Mouse (Mus musculus) heart, postnatal 10 days (tissue): ENCODE data around the gene BC049352. TPM values are rescaled to one million over a fixed set of nuclear protein-coding genes. Genes with fewer than 3 reads are reported as not detected.

Experiments
- DNase-seq, 2 experiments: peaks; one replicate each; pipeline ENCODE4 v3.0.0; 2021
- intact Hi-C: fragments of 180-260 bp; cut with DNase I; formaldehyde crosslinking; loops from one replicate; pipeline ENCODE4 v1.15.1; 2025
- total RNA-seq, 2 experiments: library from RNA; stranded (reverse); gene quantifications; 2 replicates each; pipeline ENCODE4 v1.2.3; 2021

The BC049352 gene
- total RNA-seq, 2 experiments from 2014 or later = not detected

DNA sequence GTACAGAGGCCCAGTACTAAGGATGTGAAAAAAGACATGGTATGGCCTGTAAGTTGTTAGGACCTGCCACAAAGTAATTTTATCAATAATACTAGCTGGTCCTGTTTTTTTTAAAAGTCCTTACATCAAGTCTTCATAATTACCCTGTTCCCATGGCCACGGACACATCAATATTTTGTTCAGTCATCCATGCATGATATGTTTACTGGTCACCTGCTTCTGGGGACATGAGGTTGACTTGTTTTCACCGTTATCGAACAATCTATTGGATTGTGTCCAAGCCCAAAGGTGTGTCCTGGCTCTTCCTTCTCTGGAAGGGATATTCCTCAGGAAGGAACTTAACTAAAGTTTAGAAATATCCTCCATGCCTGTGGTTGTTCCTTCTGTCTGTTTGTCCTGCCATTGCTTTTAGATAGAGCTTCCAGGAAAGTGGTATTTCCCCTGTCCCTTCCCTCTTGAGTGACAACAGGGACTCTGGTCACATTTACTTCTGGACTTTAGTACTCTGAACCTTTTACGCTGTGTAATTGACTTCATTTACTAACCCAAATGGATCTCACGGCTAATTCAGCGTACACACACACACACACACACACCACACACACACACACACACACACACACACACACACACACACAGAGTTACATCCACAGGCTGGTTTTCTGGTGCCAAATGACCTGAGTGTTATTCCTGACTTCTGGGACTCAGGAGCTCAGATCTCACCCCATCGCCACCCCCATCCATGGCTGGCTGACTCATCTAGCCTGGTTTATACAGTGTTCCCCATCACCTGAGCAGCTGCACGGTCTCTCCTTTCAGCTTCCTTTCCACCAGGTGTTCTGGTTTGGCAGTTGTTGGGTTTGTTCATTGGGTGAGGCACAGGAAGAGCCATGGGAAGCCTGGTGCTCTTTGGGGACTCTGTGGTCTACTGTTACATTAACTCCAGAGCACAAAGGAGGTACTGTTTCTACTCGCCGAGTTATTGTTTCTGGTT, 7.1 kb downstream of the BC049352 start:
- DNase-seq = no peak
- intact Hi-C loops = no loop called here

DNA sequence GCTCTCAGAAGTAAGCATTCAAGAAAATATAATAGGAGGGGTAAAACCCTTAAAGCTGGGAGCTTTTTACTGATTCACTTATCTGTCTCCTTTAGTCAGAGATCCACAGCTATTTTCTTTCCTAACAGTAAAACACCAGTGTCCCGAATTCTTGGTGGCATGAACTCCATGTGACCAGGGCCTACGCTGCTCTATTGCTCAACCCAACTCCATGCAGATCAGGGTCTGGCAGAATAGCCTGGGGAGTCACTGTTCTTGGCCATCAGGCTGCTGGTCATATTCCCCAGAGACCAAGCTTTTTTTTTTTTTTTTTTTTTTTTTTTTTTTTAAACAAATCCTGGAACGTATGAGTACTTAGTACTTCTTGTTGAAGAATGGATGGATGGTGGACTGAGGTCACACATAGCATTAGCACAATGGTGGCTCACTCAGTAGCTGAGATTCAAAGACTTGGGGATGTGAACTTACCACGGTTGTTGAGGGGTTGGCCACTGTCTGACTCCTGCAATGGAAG, 7.9 kb downstream of the BC049352 start:
- DNase-seq = no peak
- intact Hi-C loops = no loop called here

DNA sequence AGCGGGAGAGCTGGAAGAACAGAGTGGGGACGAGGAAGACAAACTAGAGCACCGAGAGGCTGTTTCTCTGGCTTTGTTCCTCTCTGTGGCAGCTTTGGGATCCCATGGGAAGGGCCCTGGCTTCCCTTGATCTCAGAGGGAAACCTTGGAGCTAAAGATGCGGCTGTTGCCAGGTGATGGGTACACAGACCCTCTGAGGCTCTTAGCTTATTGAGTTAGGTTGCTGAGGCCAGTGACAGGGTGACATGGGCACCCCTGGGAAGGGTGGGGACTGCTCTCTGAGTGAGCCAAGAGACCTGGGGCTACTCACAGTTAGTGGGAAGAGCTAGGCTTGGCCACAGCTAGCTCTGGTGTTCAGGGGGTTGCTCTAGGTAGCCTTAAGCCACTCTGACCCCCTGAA, 13.7 kb downstream of the BC049352 start:
- no peak for DNase-seq
- intact Hi-C loops = no loop called here

DNA sequence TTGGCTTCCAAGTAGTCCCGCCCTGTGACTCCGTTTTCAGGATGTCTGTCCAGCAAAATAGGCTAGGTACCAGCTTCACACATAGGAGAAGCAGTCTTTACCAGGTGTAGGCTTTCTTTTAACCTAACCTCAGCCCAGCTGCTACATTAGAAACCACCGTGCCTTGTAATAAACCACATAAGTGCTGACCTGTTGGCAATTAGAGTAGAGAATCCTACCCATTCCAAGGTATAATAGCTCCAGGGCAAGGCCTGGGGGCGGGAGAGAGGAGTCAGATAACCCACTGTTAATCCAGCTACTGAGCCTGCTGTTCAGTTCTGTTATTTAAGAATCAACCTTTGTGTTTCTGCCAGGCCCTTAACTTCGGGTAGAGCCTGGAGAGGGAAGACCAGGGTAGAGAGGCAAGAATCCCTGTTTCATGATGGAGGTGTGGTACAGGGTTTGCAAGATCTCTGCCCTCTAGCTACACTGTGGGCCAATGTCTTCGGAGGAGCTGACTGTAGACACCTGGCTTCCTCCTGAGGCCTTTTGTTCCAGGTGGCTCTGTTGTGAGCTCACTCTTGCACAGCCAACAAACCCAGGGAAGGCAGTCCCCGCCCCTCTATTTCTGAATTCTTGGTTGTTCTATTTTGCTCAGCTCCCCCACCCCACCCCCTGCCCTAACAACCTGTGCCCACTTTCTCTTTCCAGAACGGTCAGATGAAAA, 14.5 kb downstream of the BC049352 start:
- DNase-seq = no peak

DNA sequence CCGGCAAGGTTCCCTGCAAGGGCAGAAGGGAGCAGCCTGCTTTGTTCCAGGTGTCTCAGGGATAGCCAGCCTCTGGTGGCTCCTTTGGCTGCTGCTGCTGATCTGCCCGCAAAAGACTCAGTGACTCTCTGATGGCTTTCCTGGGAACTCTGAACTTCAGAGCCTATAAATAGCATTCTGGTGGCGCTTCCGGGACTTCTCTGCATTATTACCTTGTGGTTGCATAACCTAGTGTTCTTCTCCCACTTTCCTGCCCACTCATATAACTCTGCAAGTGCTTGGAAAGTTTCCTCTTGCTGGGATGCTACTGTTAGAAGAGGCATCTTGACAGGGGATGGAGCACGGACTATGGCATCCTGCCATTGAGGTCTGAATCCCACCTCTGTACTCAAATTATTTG, 15.7 kb downstream of the BC049352 start:
- DNase-seq = no peak
- intact Hi-C loops = no loop called here

More for the DNA sequence above, 14.5 kb downstream of the BC049352 start:
- intact Hi-C loops = no loop called here

DNA sequence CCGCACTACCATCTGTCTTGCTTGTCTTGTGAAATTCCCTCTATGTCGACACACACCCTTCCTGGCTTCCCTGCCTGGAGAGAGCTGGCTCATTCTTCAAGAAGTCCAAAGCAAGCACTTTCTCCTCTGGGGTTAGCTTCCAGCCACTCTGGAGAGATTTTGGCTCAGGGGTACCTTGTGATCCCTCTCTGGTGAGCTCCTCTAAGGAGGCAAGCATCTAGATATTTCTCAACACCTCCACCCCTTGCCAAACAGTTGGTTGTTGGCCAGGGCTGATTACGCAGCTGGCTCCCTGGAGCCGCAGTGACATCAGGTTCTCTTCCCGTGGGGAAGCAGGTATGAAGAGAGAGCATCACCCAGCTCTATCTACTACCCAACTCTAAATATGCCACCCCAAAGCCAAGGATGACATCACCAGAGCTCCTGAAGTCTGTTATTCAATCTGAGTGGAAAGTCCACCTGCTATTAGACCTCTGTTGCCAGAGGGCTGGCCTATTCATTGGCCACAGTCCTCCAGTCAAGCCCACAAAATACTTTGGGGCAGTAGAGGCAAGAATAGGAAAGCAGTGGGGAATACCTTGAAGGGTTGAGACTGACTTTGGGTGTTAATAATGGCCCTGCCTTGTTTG, 19.6 kb downstream of the BC049352 start:
- intact Hi-C loops = no loop called here
- DNase-seq = peak in 1 of 2 experiments; percentile 4

DNA sequence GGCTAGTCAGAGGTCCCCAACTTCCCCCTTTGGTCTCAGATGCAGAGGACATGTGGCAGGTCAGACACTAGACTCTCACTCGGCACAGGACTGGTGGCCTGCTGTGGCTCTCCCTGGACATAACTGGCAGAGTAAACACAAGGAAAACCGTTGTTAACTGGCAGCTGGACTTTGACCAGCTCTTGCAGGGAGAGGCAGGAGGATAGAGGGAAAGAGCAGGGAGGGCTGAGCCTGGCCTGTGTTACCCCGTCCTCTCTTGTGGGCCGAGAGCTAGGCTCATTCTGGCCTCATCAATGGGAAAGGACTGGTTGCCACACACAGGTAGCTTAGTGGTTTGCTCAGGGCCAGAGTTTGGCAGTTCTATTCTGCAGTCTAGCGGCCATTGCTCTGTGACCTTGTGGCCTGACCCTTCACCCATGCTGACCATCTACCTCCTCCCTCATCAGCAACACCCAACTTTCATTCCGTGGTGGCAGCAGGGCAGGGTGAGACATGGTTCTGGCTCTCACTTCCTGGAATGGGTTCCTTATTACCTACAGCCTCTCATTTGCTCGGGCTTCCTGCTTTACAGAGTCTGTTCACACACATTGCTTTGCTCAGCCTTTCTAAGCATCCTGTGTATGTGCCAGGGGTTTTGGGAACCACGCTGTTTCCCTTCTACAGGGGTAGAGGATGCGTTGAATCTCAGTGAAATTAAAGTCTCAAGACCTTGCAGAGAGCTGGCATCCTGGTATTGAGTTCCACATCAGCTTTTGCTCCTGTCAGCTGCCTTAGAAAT, 20.4 kb downstream of the BC049352 start:
- no peak for DNase-seq
- intact Hi-C loops = no loop called here

DNA sequence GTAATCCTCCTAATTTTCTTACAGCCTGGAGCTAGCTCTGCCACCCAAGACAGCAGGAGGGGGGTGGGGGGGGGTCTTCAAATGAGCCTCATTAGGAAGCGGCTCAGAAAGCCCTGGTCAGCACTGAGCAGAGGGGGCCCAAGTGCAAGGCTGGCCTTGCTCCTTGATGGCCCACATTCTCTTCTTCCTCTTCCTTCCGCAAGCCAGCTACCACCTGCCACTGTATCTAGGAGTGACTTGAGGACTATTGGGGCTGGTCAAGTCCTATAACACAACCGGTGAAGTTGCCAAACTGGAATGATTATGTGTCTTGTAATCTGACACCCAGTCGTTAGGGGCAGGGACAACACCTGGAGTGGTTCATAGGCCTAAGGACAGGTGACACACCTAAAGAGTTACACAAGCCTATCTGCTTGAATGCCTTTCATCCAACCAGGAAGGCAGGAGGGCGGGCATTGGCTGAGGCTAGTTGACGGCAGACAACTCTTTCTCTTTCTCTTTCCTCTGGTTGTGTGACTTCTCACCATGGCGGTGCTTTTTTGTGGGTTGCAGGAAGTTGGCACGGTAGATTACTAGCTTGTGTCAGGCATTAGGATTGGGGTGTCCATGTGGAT, 22.1 kb downstream of the BC049352 start, which contains the start of gene Tmprss4:
Gene Tmprss4 (minus strand): TSS at position 296 of the 614 bp plus-strand sequence.
- no peak for DNase-seq
- intact Hi-C loops = no loop called here

DNA sequence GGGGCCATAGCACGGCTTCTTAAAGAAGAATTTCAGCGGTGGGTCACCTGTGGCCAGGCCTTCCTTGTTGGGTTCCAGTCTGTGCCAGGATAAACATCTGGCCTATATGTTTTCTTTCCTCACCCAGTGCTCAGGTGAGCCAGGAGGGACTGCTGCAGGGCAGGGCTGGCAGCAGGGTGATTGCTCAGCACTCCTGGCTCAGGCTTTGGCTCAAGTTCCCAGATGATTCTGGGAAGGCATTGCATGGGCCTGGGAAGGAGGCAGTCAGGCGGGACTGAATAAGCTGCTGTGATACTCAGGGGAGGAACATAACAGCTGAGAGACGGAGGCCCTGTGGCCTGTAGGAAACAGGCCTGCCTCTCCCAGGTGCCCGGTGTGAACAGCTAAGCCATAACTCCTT, 23.3 kb downstream of the BC049352 start:
- intact Hi-C loops = no loop called here
- DNase-seq = no peak

DNA sequence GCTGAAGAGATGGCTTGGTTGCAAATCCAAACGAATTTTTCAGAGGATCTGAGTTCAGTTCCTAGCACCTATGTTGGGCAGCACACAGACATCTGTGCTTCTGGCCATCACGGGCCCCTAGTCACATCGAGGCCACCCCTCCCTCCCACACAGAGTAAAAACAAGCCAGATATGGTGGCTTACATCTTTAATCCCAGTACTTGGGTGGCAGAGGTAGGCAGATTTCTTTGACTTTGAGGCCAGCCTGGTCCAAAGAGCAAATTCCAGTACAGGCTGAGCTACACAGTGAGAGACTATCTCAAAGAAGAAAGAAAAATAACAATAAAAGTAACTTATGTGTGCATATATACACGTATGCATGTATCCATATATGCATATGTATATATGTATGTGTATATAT, 24.3 kb downstream of the BC049352 start:
- intact Hi-C loops = no loop called here
- DNase-seq = no peak

DNA sequence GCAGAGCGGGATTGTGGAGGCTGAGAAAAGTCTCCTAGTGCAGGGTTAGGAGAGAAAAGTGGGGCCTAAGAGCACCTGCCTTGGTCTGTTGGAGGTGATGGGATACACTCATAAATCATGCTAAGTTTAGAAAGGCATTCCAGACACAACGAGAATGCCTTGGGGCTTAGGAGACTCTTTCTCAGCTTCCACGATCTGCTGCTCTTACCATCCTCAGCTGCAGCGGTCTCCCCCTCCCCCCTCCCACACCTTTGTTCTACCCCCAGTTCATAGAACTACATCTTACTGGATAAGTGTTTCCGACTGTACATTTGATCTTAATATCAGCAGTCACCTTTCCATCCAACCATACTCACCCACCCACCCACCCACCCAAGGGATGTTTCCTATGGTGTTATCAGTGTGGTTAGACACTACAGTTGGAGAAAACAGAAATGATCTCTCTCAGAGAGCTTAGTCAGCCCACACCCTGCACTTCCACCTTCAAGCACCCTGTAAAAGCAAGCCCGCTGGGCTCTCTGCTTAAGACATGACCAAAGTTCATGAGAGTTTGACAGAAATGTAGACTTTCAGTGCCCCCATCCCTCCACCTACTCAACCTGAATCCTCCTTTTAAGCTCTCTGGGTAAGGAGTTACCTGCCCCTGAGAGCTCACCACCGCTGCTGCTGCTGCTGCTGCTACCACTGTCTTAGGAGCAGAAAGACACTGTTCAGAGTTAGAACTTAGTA, 25.4 kb downstream of the BC049352 start:
- no peak for DNase-seq
- intact Hi-C loops = no loop called here

DNA sequence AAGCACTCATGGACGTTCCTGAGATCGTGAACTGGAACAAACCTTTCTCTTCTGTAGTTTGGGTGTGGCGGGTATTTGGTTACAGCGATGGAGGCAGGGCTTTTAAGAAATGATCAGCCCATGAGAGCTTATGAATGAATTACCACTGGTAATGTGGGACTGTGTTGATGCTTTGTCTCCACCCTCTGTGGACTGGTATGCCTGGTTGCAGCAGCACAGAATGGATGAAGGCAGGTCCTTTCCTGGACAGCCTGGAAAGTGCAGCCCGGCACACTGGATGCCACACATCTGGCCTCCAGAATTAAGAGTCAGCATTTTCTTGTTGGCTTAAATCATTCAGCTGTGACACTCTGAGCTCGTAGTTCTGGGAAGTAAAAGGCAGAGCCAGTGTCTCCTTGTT, 30.2 kb downstream of the BC049352 start:
- intact Hi-C loops = no loop called here
- DNase-seq = no peak

DNA sequence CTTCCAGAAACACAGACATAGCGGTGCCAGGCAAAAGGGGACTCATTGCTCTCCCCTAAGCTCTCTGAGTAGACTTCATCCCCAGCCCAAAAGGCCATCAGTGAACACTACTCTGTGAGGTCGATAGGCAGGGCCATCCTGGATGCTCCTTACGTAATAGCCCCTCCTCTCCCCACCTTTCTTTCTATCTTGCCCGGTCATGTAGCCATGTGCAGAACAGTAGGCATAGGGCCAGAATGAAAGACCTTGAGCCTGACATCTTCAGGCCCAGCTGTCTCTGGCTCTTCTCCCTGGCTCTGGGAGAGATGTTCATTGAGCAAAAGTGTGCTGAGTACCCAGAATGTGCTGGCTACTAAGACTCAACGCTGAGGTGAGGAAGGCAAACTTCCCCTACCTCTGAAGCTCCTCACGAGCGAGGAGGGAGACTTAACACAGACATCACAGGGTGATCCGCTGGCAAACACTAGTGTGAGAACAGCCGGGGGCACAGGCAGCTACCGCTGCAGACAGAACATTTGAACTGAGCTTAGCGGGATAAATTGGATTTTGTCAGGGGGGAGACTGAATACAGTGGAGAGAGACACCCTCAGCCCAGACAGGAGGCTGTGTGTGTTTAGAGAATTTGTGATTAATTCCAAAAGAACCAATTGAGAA, 33.8 kb downstream of the BC049352 start:
- no peak for DNase-seq
- intact Hi-C loops = no loop called here

DNA sequence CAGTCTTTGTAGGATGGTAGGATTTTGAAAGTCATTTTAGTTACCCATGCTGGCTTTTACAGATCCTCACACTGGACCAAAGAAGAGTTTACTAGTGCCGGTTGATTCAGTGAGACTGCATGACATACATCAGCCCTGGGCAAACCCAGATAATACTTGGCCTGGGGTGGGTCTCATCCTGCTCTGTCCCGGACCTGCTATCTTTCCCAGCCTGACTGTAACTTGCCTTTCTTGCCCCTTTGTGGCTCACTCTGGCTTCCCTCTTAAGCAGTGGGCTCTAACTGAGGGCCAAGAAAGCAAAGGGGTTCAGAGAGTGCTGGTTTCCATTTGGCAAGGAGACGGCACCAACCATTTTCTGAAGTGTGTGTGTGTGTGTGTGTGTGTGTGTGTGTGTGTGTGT, 37.8 kb downstream of the BC049352 start:
- DNase-seq = no peak
- intact Hi-C loops = loop anchor here (2.0 kb wide), 1 partner anchor 81 kb away; no protein-coding TSS in a partner anchor

DNA sequence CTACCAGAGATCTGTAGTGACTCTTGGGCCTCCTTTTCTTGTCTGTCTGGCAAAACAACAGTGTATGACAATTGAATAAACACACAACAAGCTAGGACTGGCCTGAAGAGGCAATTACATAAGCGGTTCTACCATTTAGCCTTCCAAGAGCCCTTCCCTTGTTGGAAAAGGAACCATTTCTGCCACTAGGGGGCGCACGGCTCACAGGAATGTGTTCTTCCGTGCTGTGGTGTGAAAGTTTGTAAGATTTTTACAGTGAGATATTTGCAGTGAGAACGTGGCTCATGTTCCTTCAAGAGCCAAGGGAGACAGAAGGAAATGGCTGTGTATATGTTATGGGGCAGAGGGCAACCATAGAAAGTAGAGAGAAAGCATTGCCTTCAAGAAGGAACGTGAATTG, 39.8 kb downstream of the BC049352 start:
- peak; percentile 88 to 95 for DNase-seq
- intact Hi-C loops = loop anchor here (1.0 to 2.0 kb wide), 3 partner anchors 79 to 187 kb away; no protein-coding TSS in a partner anchor

DNA sequence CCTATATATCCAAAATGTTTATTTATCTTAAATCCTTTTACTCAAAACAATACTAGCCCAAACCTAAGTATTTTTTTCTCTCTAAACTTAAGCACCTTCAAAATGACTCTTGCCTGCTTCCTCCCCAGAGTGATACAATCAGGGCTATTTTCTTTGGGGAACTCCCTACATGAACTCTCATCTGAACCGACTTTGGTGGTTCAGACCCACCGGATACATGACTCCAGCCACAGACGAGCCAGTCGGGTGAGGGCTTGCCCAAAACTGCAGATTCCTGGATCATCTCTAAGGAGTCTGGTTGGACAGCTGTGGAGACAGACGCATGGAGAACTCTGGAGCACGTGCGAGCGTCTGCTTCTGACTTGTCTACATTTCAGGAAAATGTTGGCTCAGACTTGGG, 47.6 kb downstream of the BC049352 start:
- intact Hi-C loops = no loop called here

DNA sequence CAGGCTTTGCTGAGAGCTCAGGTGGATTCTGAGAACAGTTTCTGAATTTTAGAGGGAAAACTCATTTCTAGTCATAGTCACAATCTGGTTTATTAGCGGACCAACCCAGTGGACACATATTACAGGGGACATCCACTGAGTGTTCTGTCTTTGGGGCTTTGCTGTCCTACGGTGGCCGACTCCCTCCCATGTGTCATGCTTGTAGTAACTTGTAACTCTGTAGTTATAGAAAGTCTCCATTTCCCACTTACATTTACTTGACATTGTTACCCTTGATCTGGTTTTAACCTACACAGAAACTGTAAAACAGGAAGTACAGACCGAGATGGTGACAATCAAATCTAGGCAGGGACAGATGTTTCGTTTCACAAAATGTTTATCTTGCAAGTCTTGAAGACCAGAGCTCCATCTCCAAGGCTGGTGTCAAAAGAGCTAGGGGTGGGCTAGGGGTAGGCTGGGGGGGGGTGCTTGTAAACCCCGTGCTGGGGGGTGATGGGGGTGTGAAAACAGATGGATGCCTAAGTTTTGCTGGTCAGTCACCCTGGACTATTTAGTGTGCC, 53.9 kb downstream of the BC049352 start:
- intact Hi-C loops = no loop called here
- no peak for DNase-seq

More for the DNA sequence above, 47.6 kb downstream of the BC049352 start:
- no peak for DNase-seq

DNA sequence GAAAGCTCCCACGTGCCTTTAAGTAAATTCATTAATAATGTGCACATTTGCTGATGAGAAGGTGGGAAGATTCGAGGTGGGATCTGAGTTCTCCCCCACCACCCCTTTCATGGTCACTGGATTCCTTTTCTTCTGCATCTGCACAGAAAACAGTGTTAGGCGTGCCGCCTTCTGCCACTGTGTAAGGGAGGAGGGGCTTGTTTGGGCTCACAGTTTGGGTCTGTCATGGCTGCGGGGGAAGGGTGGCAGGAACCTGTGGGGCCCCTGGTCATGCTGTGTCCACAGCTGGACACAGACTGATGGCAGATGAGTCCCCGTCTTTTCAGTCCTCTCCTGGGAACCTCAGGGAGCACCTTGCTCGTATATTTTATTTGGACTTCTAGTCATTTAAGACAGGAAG, 54.9 kb downstream of the BC049352 start:
- DNase-seq = no peak
- intact Hi-C loops = no loop called here
